8 mouse cellular contexts compared by ENCODE assay signal in genomic region chr17:52182706-52183105, GRCm38 (mm10).
DNase-seq lines count a peak whose midpoint lies in the region; ATAC-seq and TF ChIP-seq lines count a peak whose summit lies in the region.

No protein-coding gene starts in this region.

- ATAC-seq in heart, postnatal 0 days (ENCODE audit: insufficient read depth, low read depth), result no peak
- ATAC-seq in megakaryocyte, adult 5-6 weeks (ENCODE audit: poor library complexity, severe bottlenecking), result peak; percentile 90

- H3K9me3 ChIP-seq in heart, postnatal 0 days (replicated peaks; ENCODE audit: control insufficient read depth, low read length), result no peaks in the 10 kb centered on the region
- H3K9me3 ChIP-seq in embryonic facial prominence, embryonic 10.5 days, result no peaks in the 10 kb centered on the region

- no peak for TF ChIP-seq EP300 in heart, postnatal 0 days (IDR thresholded peaks at IDR 0.05; ENCODE audit: low read depth)

- no peak overlapping the region for H3K27ac ChIP-seq in heart, postnatal 0 days (ENCODE audit: low read depth)
- no peak overlapping the region for H3K27ac ChIP-seq in embryonic facial prominence, embryonic 10.5 days (replicated peaks)

- no peaks in the 10 kb centered on the region for H3K36me3 ChIP-seq in heart, postnatal 0 days (replicated peaks; ENCODE audit: control insufficient read depth, insufficient read depth, low read length)
- H3K36me3 ChIP-seq in embryonic facial prominence, embryonic 10.5 days (replicated peaks), result no peaks in the 10 kb centered on the region

- H3K4me1 ChIP-seq in heart, postnatal 0 days (ENCODE audit: control insufficient read depth, insufficient read depth), result no peaks in the 10 kb centered on the region
- H3K4me1 ChIP-seq in embryonic facial prominence, embryonic 10.5 days, result no peaks in the 10 kb centered on the region

- peak; percentile 35 for TF ChIP-seq CTCF in heart, postnatal 0 days (IDR thresholded peaks at IDR 0.05; ENCODE audit: low read depth)

- H3K4me3 ChIP-seq in heart, postnatal 0 days (ENCODE audit: low read depth, low read length), result no peak overlapping the region
- no peak overlapping the region for H3K4me3 ChIP-seq in embryonic facial prominence, embryonic 10.5 days

- DNase-seq in heart, postnatal 0 days (ENCODE audit: low spot score), result no peak
- DNase-seq in heart, postnatal 36 days, result no peak
- DNase-seq in urinary bladder, adult 18-20 months (ENCODE audit: low spot score in 2 of 2), result peak; percentile 9 to 67
- no peak for DNase-seq in urinary bladder, adult 2 months (ENCODE audit: low spot score)
- DNase-seq in embryonic facial prominence, embryonic 10.5 days (ENCODE audit: low spot score), result peak; percentile 56
- DNase-seq in thymus, postnatal 0 days (ENCODE audit: low spot score), result peak; percentile 81
- DNase-seq in left cerebral cortex, adult 11 months (ENCODE audit: low spot score), result no peak

- no peak overlapping the region for H3K9ac ChIP-seq in heart, postnatal 0 days (replicated peaks; ENCODE audit: low read depth, low read length)

- H3K27me3 ChIP-seq in heart, postnatal 0 days (ENCODE audit: control insufficient read depth, insufficient read depth, low read length), result no peaks in the 10 kb centered on the region
- no peaks in the 10 kb centered on the region for H3K27me3 ChIP-seq in embryonic facial prominence, embryonic 10.5 days (replicated peaks; ENCODE audit: low read depth, poor library complexity, severe bottlenecking)

- intact Hi-C loops in heart, postnatal 36 days (cut with DNase I), result no loop called here

- H3K4me2 ChIP-seq in heart, postnatal 0 days (ENCODE audit: low read depth, low read length), result no peak overlapping the region

- WGBS in heart, postnatal 0 days, result 33% methylated on average over 3 of the region's 3 CpGs
- WGBS in embryonic facial prominence, embryonic 10.5 days, result 37% methylated on average over 3 of the region's 3 CpGs

Comparison
In these comparisons a context has a peak if more than half of its experiments do, and no peak if none do; other contexts are left out.
1. DNase-seq: peak in urinary bladder, adult 18-20 months (2 of 2), embryonic facial prominence, embryonic 10.5 days (single experiment) and thymus, postnatal 0 days (single experiment); none in heart, postnatal 0 days (single experiment), heart, postnatal 36 days (0 of 2), urinary bladder, adult 2 months (single experiment) and left cerebral cortex, adult 11 months (single experiment).